Mouse (Mus musculus) cerebellum, adult 2 months (tissue): ENCODE measurements at regions not wholly inside any gene's neighbourhood (a gene's known extent, or its start where the extent isn't known, plus 50 kb on each side); places are given as distances from the start of the nearest gene placed in this dataset.

Experiments used
- DNase-seq, 2 experiments: peaks; one replicate each; pipeline ENCODE4 v3.0.0; 2021
- H3K27ac ChIP-seq: fragments of 200-500 bp; 2 replicates; pipeline ENCODE4 v1.5.1; 2012; ENCODE audit warnings: low read length, control low read depth, inconsistent platforms; ENCODE audit not compliant: insufficient read depth
- H3K27me3 ChIP-seq: fragments of 200-500 bp; 2 replicates; pipeline ENCODE4 v1.6.1; 2012; ENCODE audit warnings: inconsistent platforms, mild to moderate bottlenecking, low read length, moderate library complexity; ENCODE audit not compliant: control insufficient read depth, insufficient read depth
- H3K4me1 ChIP-seq: fragments of 200-500 bp; 2 replicates; pipeline ENCODE4 v1.6.1; 2011; ENCODE audit warnings: low read length; ENCODE audit not compliant: control insufficient read depth, insufficient read depth
- H3K4me3 ChIP-seq: fragments of 200-500 bp; replicated peaks from 2 replicates; pipeline ENCODE3; 2011; ENCODE audit warnings: mild to moderate bottlenecking, low read depth, low read length, control low read depth; ENCODE audit not compliant: insufficient read depth
- CTCF ChIP-seq: fragments of 200-500 bp; IDR thresholded peaks from 2 replicates; pipeline ENCODE4 v1.5.1; 2011; ENCODE audit warnings: low read depth, mild to moderate bottlenecking, control low read depth, low read length, moderate library complexity, borderline replicate concordance; ENCODE audit not compliant: insufficient read depth
- POLR2A ChIP-seq: fragments of 200-500 bp; IDR thresholded peaks from 2 replicates; pipeline ENCODE4 v1.6.1; 2011; ENCODE audit warnings: low read length, control low read depth, borderline replicate concordance; ENCODE audit not compliant: insufficient read depth
- WGBS: fragments of 180-500 bp; shearing (Covaris S2); methylation state at CpG from one replicate; pipeline ENCODE4 v1.1.7; 2018; 5-methylcytosine and 5-hydroxymethylcytosine counted together

DNA sequence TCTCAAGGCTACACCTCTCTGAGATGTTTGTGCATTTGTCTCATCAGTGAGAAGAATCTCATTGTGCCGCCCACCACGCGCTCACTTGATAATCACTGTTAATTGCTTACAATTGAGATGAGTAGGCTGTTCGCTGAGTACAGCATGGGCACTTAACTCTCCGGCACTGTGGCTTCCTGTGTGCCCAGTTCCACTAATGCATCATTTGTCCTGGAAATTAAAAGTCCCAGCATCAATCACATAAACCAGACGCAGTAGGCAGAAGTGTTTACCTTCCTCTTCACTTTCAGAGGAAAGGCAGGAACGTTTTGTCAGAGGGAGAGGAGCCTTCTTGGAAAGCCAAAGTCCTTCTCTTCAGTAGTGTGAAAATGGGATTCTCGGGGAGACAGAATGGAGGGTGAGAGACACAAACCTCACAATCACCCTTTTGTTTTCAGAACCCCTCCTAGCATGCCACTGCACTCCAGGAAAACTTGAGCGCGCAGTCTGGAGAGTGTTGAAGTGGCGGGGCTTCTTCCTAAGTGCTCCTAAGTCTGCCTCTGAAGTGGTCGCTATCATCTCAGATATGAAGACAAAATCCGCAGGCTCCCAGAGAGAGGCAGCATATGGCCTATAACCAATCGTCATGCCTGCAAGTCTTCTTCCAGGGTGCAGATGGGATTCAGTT lies 269.7 kb downstream of the Cenpc1 start:
- no peaks in the 10 kb centered on the region for H3K4me1 ChIP-seq
- 80% methylated on average over 14 of the region's 14 CpGs for WGBS
- no peak for DNase-seq
- TF ChIP-seq CTCF (no peak), POLR2A (no peak)
- no peaks in the 10 kb centered on the region for H3K27me3 ChIP-seq
- no peak overlapping the region for H3K27ac ChIP-seq
- no peak overlapping the region for H3K4me3 ChIP-seq

DNA sequence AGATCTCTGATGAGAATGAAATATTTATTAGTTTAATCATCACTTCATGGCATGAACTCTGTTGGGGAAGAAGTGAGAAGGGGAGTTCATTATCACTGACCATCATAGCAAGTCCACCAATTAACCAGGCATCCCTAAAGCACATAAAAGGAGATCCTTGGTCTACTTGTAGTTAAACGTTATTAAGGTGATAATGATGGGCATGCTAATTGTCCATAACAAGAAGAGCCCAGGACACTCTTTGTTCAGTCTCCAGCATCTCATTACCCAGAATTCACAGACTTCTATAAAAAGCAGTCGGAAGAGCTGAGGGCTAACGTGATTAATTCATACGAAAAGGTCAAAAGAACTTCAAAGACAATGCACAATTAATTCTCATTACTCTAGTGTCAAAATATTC lies 272.2 kb downstream of the Cenpc1 start:
- no peak overlapping the region for H3K4me3 ChIP-seq
- no peaks in the 10 kb centered on the region for H3K4me1 ChIP-seq
- no peaks in the 10 kb centered on the region for H3K27me3 ChIP-seq
- no peak for DNase-seq
- WGBS = 70% methylated on average over 4 of the region's 4 CpGs
- no peak overlapping the region for H3K27ac ChIP-seq
- TF ChIP-seq CTCF = no peak
- no peak for TF ChIP-seq POLR2A

DNA sequence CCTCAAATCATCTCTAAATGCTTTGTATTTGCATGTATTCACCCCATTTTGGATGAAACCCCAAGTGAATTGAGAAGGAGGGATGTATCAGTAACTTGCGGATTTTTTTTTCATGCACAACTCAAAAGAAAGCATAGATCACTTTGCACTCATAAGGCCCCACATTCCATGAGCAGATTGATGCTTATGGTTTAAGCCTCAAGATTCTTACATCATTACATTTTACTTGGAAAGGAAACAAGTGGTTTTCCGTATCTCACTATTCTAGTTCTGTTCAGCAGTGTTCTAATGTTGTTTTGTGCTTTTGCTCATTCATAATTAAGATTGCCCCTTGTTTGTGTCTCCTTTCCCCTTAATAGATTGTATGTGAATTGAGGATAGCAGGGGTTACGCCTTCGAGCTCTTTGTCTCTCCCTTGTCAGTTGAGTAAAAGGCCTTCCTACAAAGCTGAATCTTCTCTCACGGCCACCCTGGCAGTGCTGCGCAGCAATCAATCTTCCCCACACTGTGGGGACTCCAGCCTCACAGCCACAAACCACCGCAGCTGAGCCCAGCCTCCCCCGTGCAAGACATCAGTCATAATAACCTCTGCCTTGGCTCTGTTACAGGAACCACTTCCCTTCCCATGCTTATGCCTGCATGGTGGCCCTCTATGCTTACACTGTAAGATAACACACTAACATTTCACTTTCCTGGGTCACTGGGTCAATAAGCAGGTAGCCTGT lies 284.5 kb downstream of the Cenpc1 start:
- no peak overlapping the region for H3K27ac ChIP-seq
- no peaks in the 10 kb centered on the region for H3K27me3 ChIP-seq
- TF ChIP-seq POLR2A (no peak), CTCF (no peak)
- H3K4me3 ChIP-seq = no peak overlapping the region
- DNase-seq = no peak
- no peaks in the 10 kb centered on the region for H3K4me1 ChIP-seq
- WGBS = 50% methylated on average over 8 of the region's 8 CpGs

DNA sequence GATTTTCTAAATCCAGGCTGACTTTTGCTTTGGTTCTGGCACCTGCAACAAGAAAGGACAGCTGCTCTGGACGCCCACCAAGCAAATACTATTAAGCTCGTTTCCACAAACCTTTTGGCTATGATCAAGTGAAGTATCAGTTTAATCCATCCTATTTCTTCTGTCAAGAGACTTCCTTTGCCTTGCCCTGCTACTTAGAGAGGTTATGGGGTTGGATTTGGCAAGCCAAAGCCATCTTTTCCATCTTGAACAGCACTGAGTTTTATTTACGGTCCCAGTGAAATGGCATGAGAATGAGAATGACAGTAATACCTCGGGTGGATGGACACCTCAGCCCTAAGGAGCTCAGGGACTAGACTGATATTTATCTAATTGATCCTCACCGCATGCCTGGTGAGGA lies 285.4 kb downstream of the Cenpc1 start:
- Histone ChIP-seq H3K27ac (no peak overlapping the region), H3K4me3 (no peak overlapping the region), H3K27me3 (no peaks in the 10 kb centered on the region), H3K4me1 (no peaks in the 10 kb centered on the region)
- TF ChIP-seq POLR2A (no peak), CTCF (no peak)
- no peak for DNase-seq
- 20% methylated on average over 5 of the region's 5 CpGs for WGBS

DNA sequence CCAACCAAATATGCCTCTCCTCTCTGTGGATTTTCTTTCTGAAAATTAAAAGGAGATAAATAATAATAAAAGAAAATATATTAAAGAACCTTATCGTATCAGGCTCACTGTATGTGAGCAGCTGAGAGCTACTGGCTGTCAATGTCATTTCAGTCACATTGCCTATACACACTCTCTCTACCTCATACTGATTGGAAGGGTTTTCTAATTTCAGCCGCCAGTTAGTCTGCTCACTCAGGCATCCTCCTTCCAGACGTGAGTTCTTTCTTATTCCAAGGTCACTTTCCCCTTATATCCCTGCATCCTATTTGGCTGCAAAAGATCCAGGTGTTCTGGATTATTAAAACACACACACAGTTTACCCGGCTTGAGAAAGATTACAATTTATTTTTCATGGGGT lies 286.2 kb downstream of the Cenpc1 start:
- Histone ChIP-seq H3K4me3 (no peak overlapping the region), H3K27ac (no peak overlapping the region), H3K27me3 (no peaks in the 10 kb centered on the region), H3K4me1 (no peaks in the 10 kb centered on the region)
- no peak for TF ChIP-seq POLR2A
- TF ChIP-seq CTCF = no peak
- no peak for DNase-seq
- WGBS = 30% methylated on average over 4 of the region's 4 CpGs

DNA sequence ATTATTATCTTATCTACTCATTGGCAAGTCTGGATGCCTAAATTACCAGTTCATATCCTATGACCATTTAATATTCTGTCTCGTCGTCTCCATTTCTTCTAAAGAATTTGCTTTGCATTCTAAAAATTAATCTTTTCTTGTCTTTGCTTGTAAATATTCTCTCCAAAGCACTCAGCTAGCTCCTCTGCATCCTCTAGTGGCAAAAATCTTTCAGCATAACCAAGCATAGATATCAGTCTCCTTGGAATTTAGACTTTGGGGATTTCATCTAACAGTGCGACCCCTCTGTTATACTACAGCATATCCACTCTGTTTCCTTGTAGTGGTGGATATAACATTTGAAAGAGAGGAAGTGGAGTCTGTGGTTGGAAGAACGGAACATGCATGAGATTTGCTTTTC lies 292.7 kb downstream of the Cenpc1 start:
- WGBS = 93% methylated on average over 4 of the region's 4 CpGs
- H3K27me3 ChIP-seq = no peaks in the 10 kb centered on the region
- DNase-seq = no peak
- no peak overlapping the region for H3K27ac ChIP-seq
- H3K4me3 ChIP-seq = no peak overlapping the region
- no peaks in the 10 kb centered on the region for H3K4me1 ChIP-seq
- no peak for TF ChIP-seq POLR2A
- no peak for TF ChIP-seq CTCF

DNA sequence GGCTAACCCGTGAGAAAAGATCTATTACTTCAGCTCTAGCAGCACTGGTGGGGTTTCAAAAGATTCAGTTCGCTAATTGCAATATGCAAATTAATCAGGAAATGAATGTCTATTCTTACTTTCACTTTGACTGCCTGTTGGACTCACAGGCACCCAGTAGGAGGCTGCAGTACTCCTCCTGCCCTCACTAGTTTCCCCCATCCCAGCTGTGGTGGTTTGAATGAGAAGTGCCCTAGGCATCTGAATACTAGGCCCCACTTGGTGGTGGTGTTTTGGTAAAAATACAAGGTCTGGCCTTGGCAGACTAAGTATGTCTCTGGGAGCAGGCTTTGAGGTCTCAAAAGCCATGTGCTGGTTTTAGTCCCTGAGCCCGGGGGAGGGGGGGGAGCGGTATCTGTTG lies 293.3 kb downstream of the Cenpc1 start:
- WGBS = 61% methylated on average over 4 of the region's 4 CpGs
- Histone ChIP-seq H3K4me3 (no peak overlapping the region), H3K27ac (no peak overlapping the region), H3K4me1 (no peaks in the 10 kb centered on the region), H3K27me3 (no peaks in the 10 kb centered on the region)
- DNase-seq = no peak
- TF ChIP-seq CTCF = no peak
- TF ChIP-seq POLR2A = no peak

DNA sequence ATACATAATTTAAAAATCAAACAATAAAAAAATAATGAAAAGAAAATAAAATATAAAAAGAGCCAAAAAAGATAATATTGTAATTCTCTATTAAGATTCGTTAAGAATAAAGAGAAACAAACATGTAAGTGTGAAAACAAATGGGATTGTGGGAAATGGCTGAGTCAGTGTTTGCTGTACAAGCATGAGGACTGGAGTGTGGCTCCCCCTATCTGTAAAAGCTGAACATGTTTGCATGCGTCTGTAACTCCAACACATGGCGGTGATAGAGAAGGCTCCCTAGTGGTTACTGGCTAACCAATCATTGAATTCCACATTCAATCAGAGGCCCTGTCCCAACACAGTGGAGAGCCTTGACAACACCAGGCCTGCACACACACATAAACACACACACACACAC lies 298.2 kb downstream of the Cenpc1 start:
- no peak overlapping the region for H3K27ac ChIP-seq
- TF ChIP-seq POLR2A (no peak), CTCF (no peak)
- WGBS = 89% methylated on average over 3 of the region's 3 CpGs

More for the DNA sequence above, 298.2 kb downstream of the Cenpc1 start:
- no peaks in the 10 kb centered on the region for H3K27me3 ChIP-seq
- no peaks in the 10 kb centered on the region for H3K4me1 ChIP-seq
- DNase-seq = no peak
- no peak overlapping the region for H3K4me3 ChIP-seq
